Mouse (Mus musculus) spleen, postnatal 0 days (tissue): ENCODE measurements around the gene Ube2k. TPM values are rescaled to one million over a fixed set of nuclear protein-coding genes. Genes with fewer than 3 reads are reported as not detected.

Experiments
- polyA plus RNA-seq: library from polyadenylated mRNA; unstranded; fragments of >200 nt; fragmentation: Nextera tagmentation; extraction: Ambion mirVana; gene quantifications from 2 replicates; pipeline ENCODE4 v1.2.1, GENCODE M21; 2015

The Ube2k gene
- polyA plus RNA-seq, result 108 and 123 TPM in 2 replicates

GRCm38 (mm10) chr5:65536751-65537419 lies at the start of gene Ube2k, which contains the start of gene Smim14:
Ube2k (plus strand) TSS chr5:65537233.
Smim14 (minus strand) TSS chr5:65537184.

GRCm38 (mm10) chr5:65492716-65493531 lies 44.1 kb upstream of the Ube2k start, which contains the start of gene Gm43552:
Gm43552 (minus strand) TSS chr5:65492833.

Other genes with a start within 250 kb of the Ube2k start
- 64.8 and 65.3 TPM in 2 replicates for gene Rfc1, start 201.6 kb upstream of the Ube2k start, polyA plus RNA-seq
- gene Klb, start 188.9 kb upstream of the Ube2k start, polyA plus RNA-seq, result not detected in 2 replicates
- 1,068 and 1,069 TPM in 2 replicates for gene Rpl9, start 145.8 kb upstream of the Ube2k start, polyA plus RNA-seq
- gene Lias, start 145.7 kb upstream of the Ube2k start, polyA plus RNA-seq, result 53.1 and 53.9 TPM in 2 replicates
- 38.4 and 46.8 TPM in 2 replicates for gene Ugdh, start 101.3 kb upstream of the Ube2k start, polyA plus RNA-seq
- gene Gm43552, start 44.4 kb upstream of the Ube2k start, polyA plus RNA-seq, result not detected in 2 replicates
- 88.1 and 106 TPM in 2 replicates for gene Smim14, start within 50 bp of the Ube2k start, polyA plus RNA-seq
- 37.7 and 40.7 TPM in 2 replicates for gene Pds5a, start 161.0 kb downstream of the Ube2k start, polyA plus RNA-seq
- gene N4bp2, start 226.3 kb downstream of the Ube2k start, polyA plus RNA-seq, result 10.1 and 11.4 TPM in 2 replicates